Mouse (Mus musculus) adrenal gland, adult 2 months (tissue): Measurements from ENCODE around the gene Zfp366. TPM values are rescaled to one million over a fixed set of nuclear protein-coding genes. Genes with fewer than 3 reads are reported as not detected.

Source experiments
- DNase-seq: peaks from one replicate; pipeline ENCODE4 v3.0.0; 2021
- polyA plus RNA-seq: library from polyadenylated mRNA; depleted of rRNA; stranded (reverse); fragments of >200 nt; gene quantifications from 2 replicates; pipeline ENCODE4 v1.2.3, GENCODE M21; 2012
- total RNA-seq, 2 experiments: library from RNA; stranded (reverse); gene quantifications; 2 replicates each; pipeline ENCODE4 v1.2.3; 2021

Gene Zfp366
- total and polyA plus RNA-seq, 3 experiments = 2.9 to 4.6 (median 4.6) TPM

- no peak for DNase-seq
Measured at GRCm38 (mm10) chr13:99226809-99227208, 42.2 kb downstream of the Zfp366 start.

- no peak for DNase-seq
Measured at GRCm38 (mm10) chr13:99227456-99228250, 43.0 kb downstream of the Zfp366 start.

- no peak for DNase-seq
Measured at GRCm38 (mm10) chr13:99228821-99229570, 44.4 kb downstream of the Zfp366 start.

- DNase-seq = no peak
Measured at GRCm38 (mm10) chr13:99229641-99230494, 45.2 kb downstream of the Zfp366 start.

GRCm38 (mm10) chr13:99230495-99230868 lies 45.9 kb downstream of the Zfp366 start:
- DNase-seq = no peak

GRCm38 (mm10) chr13:99233333-99233732 lies 48.7 kb downstream of the Zfp366 start:
- no peak for DNase-seq

- DNase-seq = no peak
Measured at GRCm38 (mm10) chr13:99233956-99234355, 49.3 kb downstream of the Zfp366 start.

GRCm38 (mm10) chr13:99235428-99236210 lies 51.0 kb downstream of the Zfp366 start:
- no peak for DNase-seq

- no peak for DNase-seq
Measured at GRCm38 (mm10) chr13:99236222-99236621, 51.6 kb downstream of the Zfp366 start.

- no peak for DNase-seq
Measured at GRCm38 (mm10) chr13:99237122-99237521, 52.5 kb downstream of the Zfp366 start.

- no peak for DNase-seq
Measured at GRCm38 (mm10) chr13:99237841-99238216, 53.2 kb downstream of the Zfp366 start.

- peak; percentile 64 for DNase-seq
Measured at GRCm38 (mm10) chr13:99238217-99239160, 53.9 kb downstream of the Zfp366 start.

- DNase-seq = no peak
Measured at GRCm38 (mm10) chr13:99239161-99239530, 54.5 kb downstream of the Zfp366 start.

GRCm38 (mm10) chr13:99239741-99240140 lies 55.1 kb downstream of the Zfp366 start:
- no peak for DNase-seq

- DNase-seq = no peak
Measured at GRCm38 (mm10) chr13:99241984-99242383, 57.4 kb downstream of the Zfp366 start.

- no peak for DNase-seq
Measured at GRCm38 (mm10) chr13:99242895-99243294, 58.3 kb downstream of the Zfp366 start.

GRCm38 (mm10) chr13:99243831-99244230 lies 59.2 kb downstream of the Zfp366 start:
- no peak for DNase-seq

- no peak for DNase-seq
Measured at GRCm38 (mm10) chr13:99244471-99244870, 59.8 kb downstream of the Zfp366 start.

- DNase-seq = no peak
Measured at GRCm38 (mm10) chr13:99244896-99245295, 60.3 kb downstream of the Zfp366 start.

- no peak for DNase-seq
Measured at GRCm38 (mm10) chr13:99245916-99246460, 61.4 kb downstream of the Zfp366 start.
